Mouse (Mus musculus): ENCODE data around the gene Clint1. TPM values are rescaled to one million over a fixed set of nuclear protein-coding genes. Genes with fewer than 3 reads are reported as not detected.

Clint1 gene
- polyA plus RNA-seq, 1 experiment = 70.1 TPM

- Histone ChIP-seq H3K4me1 (replicated peaks; ENCODE audit: control insufficient read depth, insufficient read depth, low read length) (no peaks in the 10 kb centered on the region), H3K27ac (ENCODE audit: control insufficient read depth, insufficient read depth, low read length) (no peak overlapping the region), H3K4me3 (ENCODE audit: control insufficient read depth, insufficient read depth, low read length) (no peak overlapping the region), H3K27me3 (ENCODE audit: control insufficient read depth, insufficient read depth, low read length) (no peaks in the 10 kb centered on the region), H3K36me3 (ENCODE audit: control insufficient read depth, insufficient read depth, low read length) (peaks cover 42% of the 10 kb centered on the region)
- no peak for TF ChIP-seq POLR2A (IDR thresholded peaks at IDR 0.05; ENCODE audit: control insufficient read depth, extremely low read depth, insufficient read depth, low read length, poor library complexity)
- TF ChIP-seq CTCF (IDR thresholded peaks at IDR 0.05; ENCODE audit: borderline replicate concordance, control insufficient read depth, extremely low read depth, insufficient read depth, low read length, poor library complexity) = no peak
- WGBS = 97% methylated on average over 5 of the region's 5 CpGs
- DNase-seq = no peak
These were observed 58.9 kb downstream of the Clint1 start for GRCm38 (mm10) chr11:45910701-45911100.

GRCm38 (mm10) chr11:45916196-45916595 lies 64.3 kb downstream of the Clint1 start:
- 89% methylated on average over 10 of the region's 10 CpGs for WGBS
- no peak for DNase-seq
- no peak for TF ChIP-seq CTCF (IDR thresholded peaks at IDR 0.05; ENCODE audit: borderline replicate concordance, control insufficient read depth, extremely low read depth, insufficient read depth, low read length, poor library complexity)
- Histone ChIP-seq H3K36me3 (ENCODE audit: control insufficient read depth, insufficient read depth, low read length) (no peaks in the 10 kb centered on the region; the same call in 1 of the 2 replicates), H3K4me1 (replicated peaks; ENCODE audit: control insufficient read depth, insufficient read depth, low read length) (no peaks in the 10 kb centered on the region), H3K27ac (ENCODE audit: control insufficient read depth, insufficient read depth, low read length) (no peak overlapping the region), H3K27me3 (ENCODE audit: control insufficient read depth, insufficient read depth, low read length) (no peaks in the 10 kb centered on the region), H3K4me3 (ENCODE audit: control insufficient read depth, insufficient read depth, low read length) (no peak overlapping the region)

GRCm38 (mm10) chr11:45918018-45918417 lies 66.2 kb downstream of the Clint1 start:
- TF ChIP-seq POLR2A (IDR thresholded peaks at IDR 0.05; ENCODE audit: control insufficient read depth, extremely low read depth, insufficient read depth, low read length, poor library complexity) = no peak
- H3K4me1 ChIP-seq (replicated peaks; ENCODE audit: control insufficient read depth, insufficient read depth, low read length) = no peaks in the 10 kb centered on the region
- no peak for DNase-seq
- no peaks in the 10 kb centered on the region for H3K36me3 ChIP-seq (ENCODE audit: control insufficient read depth, insufficient read depth, low read length)
- no peak overlapping the region for H3K4me3 ChIP-seq (ENCODE audit: control insufficient read depth, insufficient read depth, low read length)
- WGBS = 95% methylated on average over 6 of the region's 6 CpGs
- H3K27ac ChIP-seq (ENCODE audit: control insufficient read depth, insufficient read depth, low read length) = no peak overlapping the region
- no peaks in the 10 kb centered on the region for H3K27me3 ChIP-seq (ENCODE audit: control insufficient read depth, insufficient read depth, low read length)

- no peak for TF ChIP-seq CTCF (IDR thresholded peaks at IDR 0.05; ENCODE audit: borderline replicate concordance, control insufficient read depth, extremely low read depth, insufficient read depth, low read length, poor library complexity)
- no peak for TF ChIP-seq POLR2A (IDR thresholded peaks at IDR 0.05; ENCODE audit: control insufficient read depth, extremely low read depth, insufficient read depth, low read length, poor library complexity)
- no peaks in the 10 kb centered on the region for H3K4me1 ChIP-seq (replicated peaks; ENCODE audit: control insufficient read depth, insufficient read depth, low read length)
- no peak overlapping the region for H3K27ac ChIP-seq (ENCODE audit: control insufficient read depth, insufficient read depth, low read length)
- no peaks in the 10 kb centered on the region for H3K36me3 ChIP-seq (ENCODE audit: control insufficient read depth, insufficient read depth, low read length)
- no peak overlapping the region for H3K4me3 ChIP-seq (ENCODE audit: control insufficient read depth, insufficient read depth, low read length)
- WGBS = 91% methylated on average over 4 of the region's 4 CpGs
- no peak for DNase-seq
- no peaks in the 10 kb centered on the region for H3K27me3 ChIP-seq (ENCODE audit: control insufficient read depth, insufficient read depth, low read length)
These were observed 67.0 kb downstream of the Clint1 start for GRCm38 (mm10) chr11:45918836-45919235.

DNA sequence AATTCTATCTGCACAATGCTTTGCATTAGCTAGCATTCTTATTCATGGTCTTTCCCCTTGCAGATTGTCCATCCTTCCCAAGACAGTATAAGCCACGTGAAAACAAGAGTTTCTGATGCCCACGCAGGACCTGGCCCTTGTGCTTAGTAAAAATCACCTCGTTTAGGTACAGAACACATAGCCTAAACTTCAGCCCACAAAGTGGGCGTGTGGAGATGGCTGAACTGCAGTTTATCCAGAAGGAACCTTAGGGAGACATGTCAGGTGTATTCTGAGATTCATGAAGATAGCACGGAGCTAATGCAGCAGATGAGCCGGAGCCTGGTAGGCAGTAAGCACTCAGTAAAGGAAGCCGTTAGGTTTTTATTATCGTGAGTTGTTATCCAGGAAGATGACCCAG lies 69.2 kb downstream of the Clint1 start:
- no peak for TF ChIP-seq CTCF (IDR thresholded peaks at IDR 0.05; ENCODE audit: borderline replicate concordance, control insufficient read depth, extremely low read depth, insufficient read depth, low read length, poor library complexity)
- TF ChIP-seq POLR2A (IDR thresholded peaks at IDR 0.05; ENCODE audit: control insufficient read depth, extremely low read depth, insufficient read depth, low read length, poor library complexity) = no peak
- H3K36me3 ChIP-seq (ENCODE audit: control insufficient read depth, insufficient read depth, low read length) = no peaks in the 10 kb centered on the region
- 84% methylated on average over 8 of the region's 8 CpGs for WGBS
- DNase-seq = no peak
- no peaks in the 10 kb centered on the region for H3K4me1 ChIP-seq (replicated peaks; ENCODE audit: control insufficient read depth, insufficient read depth, low read length)
- H3K27ac ChIP-seq (ENCODE audit: control insufficient read depth, insufficient read depth, low read length) = no peak overlapping the region
- H3K27me3 ChIP-seq (ENCODE audit: control insufficient read depth, insufficient read depth, low read length) = no peaks in the 10 kb centered on the region
- H3K4me3 ChIP-seq (ENCODE audit: control insufficient read depth, insufficient read depth, low read length) = no peak overlapping the region

DNA sequence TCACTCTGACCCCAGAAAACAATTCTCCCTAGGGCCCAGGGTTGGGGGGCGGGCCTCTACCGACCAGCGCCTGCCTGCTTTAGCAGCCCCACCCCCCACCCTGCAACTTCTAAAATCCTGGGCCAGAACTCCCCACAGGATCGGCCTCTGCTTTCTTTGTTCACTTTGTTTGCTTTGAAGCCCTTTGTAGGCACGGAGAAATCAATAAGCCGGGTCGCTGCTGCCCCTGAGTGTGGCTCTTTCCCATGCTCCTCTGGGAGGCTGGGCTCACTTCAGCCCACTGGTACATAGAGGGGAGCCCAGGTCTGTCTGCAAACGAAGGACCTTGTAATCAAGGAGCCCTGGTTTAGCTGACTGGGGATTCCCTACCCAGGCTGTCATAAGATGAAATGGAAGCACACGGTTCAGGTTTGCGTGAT lies 69.6 kb downstream of the Clint1 start:
- 61% methylated on average over 10 of the region's 10 CpGs for WGBS
- H3K4me1 ChIP-seq (replicated peaks; ENCODE audit: control insufficient read depth, insufficient read depth, low read length) = peaks cover 2% of the 10 kb centered on the region; the same call in 1 of the 2 replicates
- no peak overlapping the region for H3K4me3 ChIP-seq (ENCODE audit: control insufficient read depth, insufficient read depth, low read length)
- H3K27ac ChIP-seq (ENCODE audit: control insufficient read depth, insufficient read depth, low read length) = no peak overlapping the region
- no peaks in the 10 kb centered on the region for H3K36me3 ChIP-seq (ENCODE audit: control insufficient read depth, insufficient read depth, low read length)
- H3K27me3 ChIP-seq (ENCODE audit: control insufficient read depth, insufficient read depth, low read length) = no peaks in the 10 kb centered on the region
- DNase-seq = no peak
- no peak for TF ChIP-seq CTCF (IDR thresholded peaks at IDR 0.05; ENCODE audit: borderline replicate concordance, control insufficient read depth, extremely low read depth, insufficient read depth, low read length, poor library complexity)
- no peak for TF ChIP-seq POLR2A (IDR thresholded peaks at IDR 0.05; ENCODE audit: control insufficient read depth, extremely low read depth, insufficient read depth, low read length, poor library complexity)

- Histone ChIP-seq H3K4me3 (ENCODE audit: control insufficient read depth, insufficient read depth, low read length) (no peak overlapping the region), H3K4me1 (replicated peaks; ENCODE audit: control insufficient read depth, insufficient read depth, low read length) (peaks cover 2% of the 10 kb centered on the region; the same call in 1 of the 2 replicates), H3K27me3 (ENCODE audit: control insufficient read depth, insufficient read depth, low read length) (no peaks in the 10 kb centered on the region), H3K27ac (ENCODE audit: control insufficient read depth, insufficient read depth, low read length) (no peak overlapping the region), H3K36me3 (ENCODE audit: control insufficient read depth, insufficient read depth, low read length) (no peaks in the 10 kb centered on the region)
- no peak for TF ChIP-seq CTCF (IDR thresholded peaks at IDR 0.05; ENCODE audit: borderline replicate concordance, control insufficient read depth, extremely low read depth, insufficient read depth, low read length, poor library complexity)
- no peak for DNase-seq
- 89% methylated on average over 6 of the region's 6 CpGs for WGBS
These were observed 73.6 kb downstream of the Clint1 start for GRCm38 (mm10) chr11:45925436-45925835.

All from thymus, adult 2 months (tissue).